Mouse (Mus musculus) retina, postnatal 7 days (tissue): ENCODE results near the gene Ctla4.

Source experiments
- DNase-seq: peaks from one replicate; pipeline ENCODE4 v3.0.0-alpha.2; 2012; ENCODE audit warnings: low read depth, low spot score

The Ctla4 gene

GRCm38 (mm10) chr1:60961080-60961479, 74.3 kb downstream of the Ctla4 start:
- peak; percentile 24 for DNase-seq

DNA sequence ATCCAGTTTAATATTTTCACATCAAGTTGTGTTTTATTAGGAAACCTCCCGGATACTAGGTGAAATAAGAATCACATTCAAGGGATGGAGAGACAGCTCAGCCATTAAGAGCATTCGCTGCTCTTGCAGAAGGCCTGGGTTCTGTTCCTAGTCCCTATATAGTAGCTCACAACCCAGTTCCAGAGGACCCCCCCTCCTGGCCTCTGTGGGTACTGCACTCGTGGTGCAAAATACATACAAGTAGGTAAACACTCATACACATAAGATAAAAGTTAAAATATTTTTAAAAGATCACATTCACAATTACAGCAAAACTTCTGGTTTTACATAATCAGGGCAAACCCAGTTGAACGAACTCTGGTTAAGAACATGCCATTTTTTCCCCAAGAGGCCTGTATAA, 75.3 kb downstream of the Ctla4 start:
- DNase-seq, result no peak
